Mouse (Mus musculus) layer of hippocampus, adult 9-11 months (tissue): ENCODE measurements around the gene Pomgnt1.

ENCODE experiments used
- DNase-seq: peaks from one replicate; pipeline ENCODE4 v3.0.0; 2022

Pomgnt1 gene

DNA sequence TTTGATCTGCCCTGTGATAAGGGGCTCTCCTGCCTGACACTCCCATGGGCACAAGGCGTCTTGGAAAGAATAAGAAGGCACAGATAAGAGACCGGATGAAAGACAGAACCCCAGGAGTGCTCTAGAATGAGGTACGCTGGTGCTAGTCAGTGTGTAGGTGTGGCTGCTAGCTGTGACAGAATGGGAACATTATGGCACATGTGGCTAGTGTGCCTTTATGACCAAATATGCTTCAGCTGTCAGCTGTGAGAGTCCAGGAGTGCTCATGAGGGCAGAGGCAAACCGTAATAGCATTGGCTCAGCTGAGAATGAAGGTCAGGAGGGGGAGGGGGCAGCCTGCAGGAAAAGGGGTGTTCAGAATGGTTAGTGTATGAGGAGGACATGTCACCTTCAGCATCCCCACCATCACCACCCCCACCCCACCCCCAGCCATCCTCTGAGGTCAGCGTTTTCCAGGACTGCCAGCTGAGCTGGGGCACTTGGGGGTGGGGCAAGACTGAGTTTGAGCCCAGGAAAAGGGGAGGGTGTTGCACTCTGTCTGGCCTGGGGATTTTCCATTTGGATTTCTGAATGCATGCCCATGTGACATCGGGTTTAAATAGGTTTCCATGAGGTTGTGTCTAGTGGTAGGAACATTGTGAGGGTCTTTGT lies 51.0 kb downstream of the Pomgnt1 start:
- DNase-seq: no peak

GRCm38 (mm10) chr4:116175136-116175535 lies 51.5 kb downstream of the Pomgnt1 start:
- no peak for DNase-seq

- peak; percentile 49 for DNase-seq
Measured at GRCm38 (mm10) chr4:116175711-116176542, 52.3 kb downstream of the Pomgnt1 start.

GRCm38 (mm10) chr4:116176543-116176988 lies 52.9 kb downstream of the Pomgnt1 start:
- DNase-seq: peak; percentile 71

- DNase-seq: no peak
Measured at GRCm38 (mm10) chr4:116177140-116177539, 53.5 kb downstream of the Pomgnt1 start.

DNA sequence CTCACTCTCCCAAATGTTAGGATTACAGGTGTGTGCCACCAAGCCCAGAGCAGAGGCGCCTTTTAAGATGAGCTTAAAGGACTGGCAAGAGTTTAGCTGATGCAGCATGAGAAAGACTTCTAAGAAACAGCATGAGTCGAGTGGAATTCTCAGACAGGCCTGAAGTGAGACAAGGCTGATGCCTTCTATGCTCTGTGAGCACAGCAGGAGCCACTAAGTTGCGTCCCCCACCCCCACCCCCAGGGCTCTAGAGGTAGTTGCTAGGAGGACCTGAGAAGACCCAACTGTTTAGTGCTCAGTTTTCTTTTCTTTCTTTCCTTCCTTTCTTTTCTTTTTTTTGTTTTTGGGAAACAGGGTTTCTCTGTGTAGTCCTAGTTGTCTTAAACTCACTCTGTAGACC lies 58.4 kb downstream of the Pomgnt1 start:
- DNase-seq: no peak

GRCm38 (mm10) chr4:116182745-116183144 lies 59.1 kb downstream of the Pomgnt1 start:
- DNase-seq: no peak

DNA sequence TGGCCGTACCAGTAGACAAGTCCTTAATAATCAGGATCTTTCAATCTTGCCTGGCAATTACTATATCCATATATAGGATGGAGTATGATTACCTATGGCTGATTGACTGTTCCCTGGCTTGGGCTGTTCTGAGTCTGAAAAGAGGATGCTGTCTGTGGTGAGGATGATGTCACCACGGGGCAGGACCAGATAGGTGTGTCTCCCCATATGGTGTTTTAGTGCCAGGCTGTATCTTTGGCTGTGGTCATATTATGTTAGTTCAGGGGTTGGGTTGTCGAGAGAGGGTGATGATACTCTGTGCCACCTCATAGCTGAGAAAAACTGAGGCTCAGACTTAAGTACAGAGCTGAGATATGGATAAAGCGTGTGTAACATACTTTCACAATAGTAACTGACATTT lies 61.4 kb downstream of the Pomgnt1 start:
- DNase-seq: no peak

DNA sequence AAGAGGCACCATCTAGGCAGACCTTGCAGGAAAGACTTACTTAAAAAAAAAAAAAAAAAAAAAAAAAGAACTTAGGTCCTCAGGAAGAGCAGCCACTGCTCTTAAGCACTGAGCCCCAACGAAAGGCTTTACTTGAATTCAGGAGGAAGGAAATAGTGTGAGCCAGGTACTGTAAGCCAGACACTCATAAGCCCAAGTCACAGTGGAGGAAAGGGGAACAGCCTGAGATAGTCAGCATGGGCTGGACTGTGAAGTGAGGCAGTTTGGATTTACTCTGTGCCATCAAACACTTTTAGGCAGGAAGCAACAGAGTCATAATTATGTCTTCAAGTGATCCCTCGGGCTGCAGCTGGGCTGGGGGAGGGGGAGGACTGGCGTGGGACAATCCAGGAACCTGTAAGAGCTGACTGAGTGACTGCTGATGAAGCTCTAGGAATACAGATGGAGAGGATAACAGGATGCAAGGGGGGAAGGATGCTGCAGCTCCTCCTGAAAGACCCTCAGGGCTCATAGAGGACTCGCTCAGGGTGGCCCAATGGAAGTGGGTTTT lies 68.7 kb downstream of the Pomgnt1 start:
- no peak for DNase-seq

DNA sequence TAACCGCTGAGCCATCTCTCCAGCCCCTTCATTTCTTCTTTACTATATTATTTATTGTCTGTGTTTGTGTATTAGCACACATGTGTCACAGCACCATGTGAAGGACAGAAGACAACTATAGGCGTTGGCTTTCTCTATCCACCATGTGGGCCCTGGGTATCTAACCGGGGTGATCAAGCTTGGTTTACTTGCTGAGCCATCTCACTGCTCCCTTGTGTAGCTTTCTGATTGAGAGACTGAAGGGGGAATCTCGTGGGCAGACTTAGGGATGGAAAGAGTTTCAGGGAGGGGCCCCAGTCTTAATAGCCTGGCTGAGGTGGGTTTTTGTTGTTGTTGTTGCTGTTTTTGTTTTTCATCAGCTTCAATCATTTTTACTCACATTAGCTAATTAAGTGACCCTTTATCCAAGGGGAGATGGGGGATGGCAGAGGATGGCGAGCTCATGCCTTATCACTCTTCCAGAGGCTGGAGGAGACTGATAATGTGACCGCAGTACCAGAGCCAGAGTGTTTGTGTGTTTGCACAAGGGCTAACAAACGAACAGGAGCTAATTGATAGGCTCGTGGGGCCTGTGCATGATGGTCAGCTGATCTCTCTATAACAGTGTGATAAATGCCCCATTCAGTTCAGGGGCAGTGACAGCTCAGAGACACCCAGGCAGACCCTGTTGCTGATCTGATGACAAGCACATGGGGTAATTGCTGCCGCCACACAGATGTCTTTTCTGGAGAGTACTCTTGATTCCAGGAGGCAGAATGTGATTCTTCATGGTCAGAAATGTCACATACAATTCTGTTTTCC lies 70.1 kb downstream of the Pomgnt1 start:
- DNase-seq: peak; percentile 35

- DNase-seq: no peak
Measured at GRCm38 (mm10) chr4:116198422-116198821, 74.8 kb downstream of the Pomgnt1 start.

GRCm38 (mm10) chr4:116204422-116204821 lies 80.8 kb downstream of the Pomgnt1 start:
- DNase-seq: no peak

DNA sequence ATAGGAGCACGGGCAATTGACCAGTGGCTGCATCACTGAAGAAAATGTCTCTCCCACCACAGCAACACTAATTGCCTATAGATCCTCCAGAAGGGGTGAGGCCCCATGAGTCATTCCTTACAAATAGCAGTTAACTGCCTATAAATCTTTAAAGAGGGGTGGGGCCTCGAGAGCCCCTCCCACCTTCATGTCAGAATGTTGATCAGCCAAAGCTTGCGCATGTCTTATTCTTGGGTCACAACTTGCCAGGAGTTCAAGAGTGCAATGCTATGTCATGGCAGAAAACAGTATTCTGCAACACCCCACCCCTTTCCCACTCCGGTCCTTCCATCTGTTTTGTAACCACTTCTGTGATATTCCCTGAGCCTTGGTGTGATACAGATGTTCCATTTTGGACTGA lies 82.9 kb downstream of the Pomgnt1 start:
- DNase-seq: no peak

- DNase-seq: no peak
Measured at GRCm38 (mm10) chr4:116208891-116209290, 85.3 kb downstream of the Pomgnt1 start.
